Mouse (Mus musculus) neural tube, embryonic 15.5 days (tissue): ENCODE results near the gene Anks3. TPM values are rescaled to one million over a fixed set of nuclear protein-coding genes. Genes with fewer than 3 reads are reported as not detected.

Experiments
- polyA plus RNA-seq: library from polyadenylated mRNA; unstranded; fragments of >200 nt; fragmentation: Nextera tagmentation; extraction: Ambion mirVana; gene quantifications from 2 replicates; pipeline ENCODE4 v1.2.1, GENCODE M21; 2015

The Anks3 gene
- polyA plus RNA-seq, 1 experiment from 2014 or later = 68.6 TPM

Other genes with a start within 250 kb of the Anks3 start
- gene Nmral1, start 244.8 kb downstream of the Anks3 start, polyA plus RNA-seq = 50.8 and 51.4 TPM in 2 replicates
- 119 and 120 TPM in 2 replicates for gene Hmox2, start 237.8 kb downstream of the Anks3 start, polyA plus RNA-seq
- 130 and 137 TPM in 2 replicates for gene Cdip1, start 173.9 kb downstream of the Anks3 start, polyA plus RNA-seq
- gene 4930562C15Rik, start 128.8 kb downstream of the Anks3 start, polyA plus RNA-seq = 0.54 and 0.60 TPM in 2 replicates
- gene Ubald1, start 83.9 kb downstream of the Anks3 start, polyA plus RNA-seq = 66.0 and 66.7 TPM in 2 replicates
- 122 and 125 TPM in 2 replicates for gene Mgrn1, start 78.0 kb downstream of the Anks3 start, polyA plus RNA-seq
- gene Nudt16l1, start 25.4 kb downstream of the Anks3 start, polyA plus RNA-seq = 128 and 140 TPM in 2 replicates
- not detected in 2 replicates for gene Sept12, start 33.6 kb upstream of the Anks3 start, polyA plus RNA-seq
- gene Smim22, start 43.1 kb upstream of the Anks3 start, polyA plus RNA-seq = 0.47 and 10.6 TPM in 2 replicates
- 158 and 170 TPM in 2 replicates for gene Rogdi, start 49.3 kb upstream of the Anks3 start, polyA plus RNA-seq
- gene Glyr1, start 85.7 kb upstream of the Anks3 start, polyA plus RNA-seq = 170 and 172 TPM in 2 replicates
- 11.1 and 14.6 TPM in 2 replicates for gene Ubn1, start 85.9 kb upstream of the Anks3 start, polyA plus RNA-seq
- gene Ppl, start 168.2 kb upstream of the Anks3 start, polyA plus RNA-seq = 0.35 and 1.0 TPM in 2 replicates
- 0.33 and 0.34 TPM in 2 replicates for gene Sec14l5, start 182.9 kb upstream of the Anks3 start, polyA plus RNA-seq
- gene Nagpa, start 239.8 kb upstream of the Anks3 start, polyA plus RNA-seq = 13.2 and 17.7 TPM in 2 replicates